17 mouse cellular contexts compared by ENCODE assay signal in genomic region chr12:77067115-77067514, GRCm38 (mm10).
"Had no signal": no experiment of that assay in that cellular context is flagged by ENCODE, and none has a peak within 500 bp of the region (broad histone marks: within the 10 kb centered on the region; RNA-seq: fewer than 3 reads in every experiment).

No protein-coding gene starts in this region.

- H3K4me1 ChIP-seq: midbrain, embryonic 15.5 days; neural tube, embryonic 12.5 days had no signal

- DNase-seq: kidney, adult 9 months; kidney, postnatal 36 days; layer of hippocampus, adult 9-11 months; layer of hippocampus, postnatal 36 days; lung, embryonic 14.5 days; lung, postnatal 14 days; thymus, adult 2 months; thymus, postnatal 36 days had no signal

- H3K9me3 ChIP-seq: limb, embryonic 13.5 days; liver, embryonic 12.5 days; midbrain, embryonic 15.5 days; neural tube, embryonic 12.5 days had no signal

- H3K36me3 ChIP-seq: limb, embryonic 13.5 days; liver, embryonic 12.5 days; midbrain, embryonic 15.5 days; neural tube, embryonic 12.5 days had no signal

- H3K9ac ChIP-seq: limb, embryonic 13.5 days; liver, embryonic 12.5 days; lung, embryonic 14.5 days; midbrain, embryonic 15.5 days; neural tube, embryonic 12.5 days had no signal

- H3K4me2 ChIP-seq: limb, embryonic 13.5 days; liver, embryonic 12.5 days; lung, embryonic 14.5 days; midbrain, embryonic 11.5 days; midbrain, embryonic 15.5 days; neural tube, embryonic 12.5 days had no signal

- H3K27me3 ChIP-seq: limb, embryonic 13.5 days; liver, embryonic 12.5 days; midbrain, embryonic 15.5 days; neural tube, embryonic 12.5 days had no signal

- H3K4me3 ChIP-seq: limb, embryonic 13.5 days; liver, embryonic 12.5 days; midbrain, embryonic 15.5 days; neural tube, embryonic 12.5 days had no signal

- ATAC-seq: intestine, postnatal 0 days; liver, embryonic 12.5 days; midbrain, embryonic 15.5 days had no signal

- H3K27ac ChIP-seq: kidney, postnatal 0 days; limb, embryonic 13.5 days; liver, embryonic 12.5 days; macrophage; midbrain, embryonic 15.5 days; neural tube, embryonic 12.5 days; stomach, postnatal 0 days had no signal
